Mouse (Mus musculus) cerebellum, postnatal 10 days (tissue): ENCODE results near the gene Mpp5.

Experiments
- DNase-seq, 2 experiments: peaks; one replicate each; pipeline ENCODE4 v3.0.0; 2021; ENCODE audit warnings: mixed read lengths in 2 of 2

Gene Mpp5

GRCm38 (mm10) chr12:78748557-78749377 is at the start of gene Mpp5:
Mpp5 (plus strand) TSS chr12:78748907.
- peak; percentile 97 to 98 for DNase-seq

- DNase-seq = no peak
Measured at GRCm38 (mm10) chr12:78717783-78718182, 30.9 kb upstream of the Mpp5 start.

- no peak for DNase-seq
Measured at GRCm38 (mm10) chr12:78727723-78728122, 21.0 kb upstream of the Mpp5 start.

- DNase-seq = no peak
Measured at GRCm38 (mm10) chr12:78739633-78740032, 9.1 kb upstream of the Mpp5 start.

GRCm38 (mm10) chr12:78740289-78740688 is 8.4 kb upstream of the Mpp5 start:
- no peak for DNase-seq

- DNase-seq = no peak
Measured at GRCm38 (mm10) chr12:78746226-78746625, 2.5 kb upstream of the Mpp5 start.

- no peak for DNase-seq
Measured at GRCm38 (mm10) chr12:78747406-78747805, 1.3 kb upstream of the Mpp5 start.

- DNase-seq = no peak
Measured at GRCm38 (mm10) chr12:78748113-78748512, 594 bp upstream of the Mpp5 start.

- DNase-seq = peak; percentile 62 to 63
Measured at GRCm38 (mm10) chr12:78749378-78749801, 683 bp downstream of the Mpp5 start.

- DNase-seq = no peak
Measured at GRCm38 (mm10) chr12:78761979-78762378, 13.3 kb downstream of the Mpp5 start.

GRCm38 (mm10) chr12:78769031-78769713 is 20.5 kb downstream of the Mpp5 start:
- DNase-seq = no peak

- DNase-seq = no peak
Measured at GRCm38 (mm10) chr12:78773211-78773610, 24.5 kb downstream of the Mpp5 start.

- no peak for DNase-seq
Measured at GRCm38 (mm10) chr12:78777916-78778315, 29.2 kb downstream of the Mpp5 start.

GRCm38 (mm10) chr12:78778423-78779067 is 29.8 kb downstream of the Mpp5 start:
- DNase-seq = no peak

GRCm38 (mm10) chr12:78788266-78788873 is 39.7 kb downstream of the Mpp5 start:
- no peak for DNase-seq

- no peak for DNase-seq
Measured at GRCm38 (mm10) chr12:78790791-78791190, 42.1 kb downstream of the Mpp5 start.

- DNase-seq = no peak
Measured at GRCm38 (mm10) chr12:78794236-78794635, 45.5 kb downstream of the Mpp5 start.

GRCm38 (mm10) chr12:78800036-78800435 is 51.3 kb downstream of the Mpp5 start:
- no peak for DNase-seq

GRCm38 (mm10) chr12:78801836-78802235 is 53.1 kb downstream of the Mpp5 start:
- DNase-seq = no peak

GRCm38 (mm10) chr12:78814437-78814836 is 65.7 kb downstream of the Mpp5 start:
- peak; percentile 41 to 47 for DNase-seq

- DNase-seq = no peak
Measured at GRCm38 (mm10) chr12:78834496-78834895, 85.8 kb downstream of the Mpp5 start.

GRCm38 (mm10) chr12:78839906-78840305 is 91.2 kb downstream of the Mpp5 start:
- peak; percentile 24 to 47 for DNase-seq

GRCm38 (mm10) chr12:78842429-78842828 is 93.7 kb downstream of the Mpp5 start:
- no peak for DNase-seq
